Mouse (Mus musculus) lung, embryonic 15.5 days (tissue): ENCODE measurements around the gene Gm14408. TPM values are rescaled to one million over a fixed set of nuclear protein-coding genes. Genes with fewer than 3 reads are reported as not detected.
A peak's percentile ranks its signal among the peaks of the same experiment; 100 is the strongest.
"Not testable (repeated sequence)": the region's sequence is repeated elsewhere in the genome, so short reads cannot be mapped to it uniquely, and the experiment has no call there.

Experiments used
- ATAC-seq: fragments of 200-750 bp; cut with Nextera tagmentation; 2 replicates; pipeline ENCODE4 v1.8.0; 2017; ENCODE audit warnings: moderate number of reproducible peaks, borderline replicate concordance; ENCODE audit not compliant: low FRiP score, low TSS enrichment; ENCODE audit errors: extremely low read depth
- H3K27ac ChIP-seq: fragments of 300-500 bp; sonication (generic); 2 replicates; pipeline ENCODE4 v1.5.1; 2015; ENCODE audit warnings: moderate library complexity, mild to moderate bottlenecking, inconsistent platforms
- H3K27me3 ChIP-seq: fragments of 300-500 bp; sonication (generic); 2 replicates; pipeline ENCODE4 v1.6.1; 2015; ENCODE audit warnings: inconsistent platforms
- H3K36me3 ChIP-seq: fragments of 300-500 bp; sonication (generic); 2 replicates; pipeline ENCODE4 v1.6.1; 2015; ENCODE audit warnings: inconsistent platforms
- H3K4me1 ChIP-seq: fragments of 300-500 bp; sonication (generic); 2 replicates; pipeline ENCODE4 v1.6.1; 2015; ENCODE audit warnings: inconsistent platforms
- H3K4me2 ChIP-seq: fragments of 300-500 bp; sonication (generic); 2 replicates; pipeline ENCODE4 v1.6.1; 2015; ENCODE audit warnings: inconsistent platforms, mild to moderate bottlenecking, moderate library complexity
- H3K4me3 ChIP-seq: fragments of 300-500 bp; sonication (generic); 2 replicates; pipeline ENCODE4 v1.5.1; 2015; ENCODE audit warnings: mild to moderate bottlenecking, inconsistent platforms
- H3K9ac ChIP-seq: fragments of 300-500 bp; sonication (generic); 2 replicates; pipeline ENCODE4 v1.6.1; 2015; ENCODE audit warnings: inconsistent platforms
- H3K9me3 ChIP-seq: fragments of 300-500 bp; sonication (generic); 2 replicates; pipeline ENCODE4 v1.6.1; 2016; ENCODE audit warnings: inconsistent platforms
- WGBS: fragments of 180-500 bp; shearing (Covaris S2); methylation state at CpG from one replicate; pipeline ENCODE4 v1.1.7; 2015; 5-methylcytosine and 5-hydroxymethylcytosine counted together
- polyA plus RNA-seq: library from polyadenylated mRNA; unstranded; fragments of >200 nt; fragmentation: Nextera tagmentation; extraction: Ambion mirVana; gene quantifications from 2 replicates; pipeline ENCODE4 v1.2.1, GENCODE M21; 2015

Gm14408 gene
- polyA plus RNA-seq = not detected in 2 replicates

GRCm38 (mm10) chr2:176830840-176831239 is at the start of gene Gm14408:
TSS of gene Gm14408 (plus strand) at chr2:176831140.
- not testable (repeated sequence) for H3K36me3 ChIP-seq, H3K27ac ChIP-seq, H3K9ac ChIP-seq, H3K27me3 ChIP-seq, ATAC-seq, H3K4me3 ChIP-seq, H3K9me3 ChIP-seq, H3K4me2 ChIP-seq, H3K4me1 ChIP-seq
- 70% methylated on average over 1 of the region's 3 CpGs for WGBS

GRCm38 (mm10) chr2:176798312-176798711 is 32.6 kb upstream of the Gm14408 start, which contains the start of gene Gm14295:
TSS of gene Gm14295 (plus strand) at chr2:176798612.
- H3K27me3 ChIP-seq, H3K36me3 ChIP-seq, H3K27ac ChIP-seq, H3K4me1 ChIP-seq, ATAC-seq, H3K9me3 ChIP-seq: not testable (repeated sequence)
- H3K4me2 ChIP-seq = peak within 1 kb of the TSS; percentile 48
- WGBS = no CpG with 5 or more reads among the region's 6 CpGs
- H3K4me3 ChIP-seq = peak within 1 kb of the TSS; percentile 47
- peak within 1 kb of the TSS; percentile 38; the same call in 1 of the 2 replicates for H3K9ac ChIP-seq

- Histone ChIP-seq H3K9ac (peak overlapping the region; percentile 38; the same call in 1 of the 2 replicates), H3K4me2 (peak overlapping the region; percentile 48), H3K4me3 (peak overlapping the region; percentile 47)
- H3K4me1 ChIP-seq, H3K27me3 ChIP-seq, H3K36me3 ChIP-seq, ATAC-seq, H3K9me3 ChIP-seq, H3K27ac ChIP-seq: not testable (repeated sequence)
- WGBS = 10% methylated on average over 15 of the region's 15 CpGs
Measured at GRCm38 (mm10) chr2:176798785-176799184, 32.2 kb upstream of the Gm14408 start.

Other genes with a start within 250 kb of the Gm14408 start
- 16.8 and 25.5 TPM in 2 replicates for gene Gm14308, start 194.8 kb upstream of the Gm14408 start, polyA plus RNA-seq
- 8.7 and 9.7 TPM in 2 replicates for gene Zfp973, start 160.6 kb upstream of the Gm14408 start, polyA plus RNA-seq
- gene Gm14305, start 122.8 kb upstream of the Gm14408 start, polyA plus RNA-seq = 31.6 and 33.3 TPM in 2 replicates
- gene Gm14295, start 32.5 kb upstream of the Gm14408 start, polyA plus RNA-seq = 16.7 and 17.0 TPM in 2 replicates
- 7.4 and 11.6 TPM in 2 replicates for gene Gm14296, start 96.7 kb downstream of the Gm14408 start, polyA plus RNA-seq
- gene Gm14419, start 169.8 kb downstream of the Gm14408 start, polyA plus RNA-seq = 10.6 and 14.1 TPM in 2 replicates
- gene Gm14401, start 243.2 kb downstream of the Gm14408 start, polyA plus RNA-seq = 0.18 TPM in 1 of 2 replicates, not detected in the other